Mouse (Mus musculus): ENCODE measurements around the gene Gtsf2. TPM values are rescaled to one million over a fixed set of nuclear protein-coding genes. Genes with fewer than 3 reads are reported as not detected.

Gtsf2 gene
- not detected in 2 replicates for polyA plus RNA-seq (2015; fragmentation: Nextera tagmentation; extraction: Ambion mirVana)

- 54% methylated on average over 3 of the region's 3 CpGs for WGBS
- H3K4me2 ChIP-seq (replicated peaks; ENCODE audit: low read depth), result no peak within 1 kb of the TSS
- H3K4me1 ChIP-seq (replicated peaks; ENCODE audit: control insufficient read depth, insufficient read depth), result no peaks in the 10 kb centered on the region
- TF ChIP-seq EP300 (optimal IDR thresholded peaks at IDR 0.05) (no peak), CTCF (IDR thresholded peaks at IDR 0.05; ENCODE audit: low read depth) (no peak)
- H3K9ac ChIP-seq (ENCODE audit: low read length), result no peak within 1 kb of the TSS
- no peak within 1 kb of the TSS for H3K27ac ChIP-seq (replicated peaks)
- H3K27me3 ChIP-seq (ENCODE audit: control insufficient read depth, insufficient read depth, low read length), result no peaks in the 10 kb centered on the region
- H3K9me3 ChIP-seq (ENCODE audit: control insufficient read depth, low read length), result no peaks in the 10 kb centered on the region
- no peaks in the 10 kb centered on the region for H3K36me3 ChIP-seq (ENCODE audit: control insufficient read depth, insufficient read depth, low read length)
- no peak for DNase-seq (ENCODE audit: low spot score)
- H3K4me3 ChIP-seq (ENCODE audit: low read depth, low read length), result no peak within 1 kb of the TSS
- no peak for ATAC-seq (ENCODE audit: low FRiP score, low TSS enrichment)
Observed at GRCm38 (mm10) chr15:103448369-103448768, at the start of gene Gtsf2. Gene Gtsf2 (minus strand): TSS chr15:103448469.

DNA sequence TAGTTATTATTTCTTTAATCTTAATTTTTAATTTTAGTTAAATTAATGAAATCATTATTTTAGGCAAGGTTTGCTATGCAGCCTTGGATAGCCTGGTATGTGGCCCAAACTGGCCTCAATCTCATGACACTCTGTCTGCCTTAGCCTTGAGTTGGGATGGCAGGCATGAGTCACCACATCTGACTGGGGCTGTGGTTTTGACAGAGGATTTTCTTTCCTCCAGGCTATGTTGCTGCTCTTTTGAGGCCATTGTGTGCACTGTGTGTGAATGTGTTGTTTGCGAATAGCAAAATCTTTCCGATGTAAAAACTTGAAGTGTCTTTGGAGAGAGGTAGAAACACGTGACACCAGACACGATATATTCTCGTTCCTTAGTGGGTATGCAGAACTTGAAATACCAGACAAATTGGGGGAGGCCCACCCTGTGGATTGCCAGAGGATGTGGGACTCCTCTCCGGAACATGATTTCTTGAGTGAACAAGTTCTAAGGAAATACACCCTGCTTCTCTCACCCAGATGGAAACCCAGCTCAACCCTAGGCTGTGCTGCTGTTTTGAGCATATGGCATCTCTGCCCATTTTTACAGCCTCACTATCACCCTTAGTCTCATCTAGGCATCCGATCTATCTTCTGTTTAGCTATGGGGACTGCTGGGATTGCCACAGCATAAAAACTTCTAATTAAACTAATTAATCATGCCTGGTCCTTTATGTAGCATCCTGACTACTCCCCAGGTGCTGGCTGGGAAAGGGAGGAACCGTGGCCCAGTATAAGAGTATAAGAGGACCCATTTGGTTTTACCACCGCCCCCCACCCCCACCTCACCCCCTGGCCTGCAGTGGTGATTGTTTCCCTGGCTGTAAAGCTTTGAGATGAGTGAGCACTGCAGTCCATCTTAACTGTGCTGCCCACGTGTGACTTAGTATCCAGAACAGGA is 48.2 kb upstream of the Gtsf2 start:
- Histone ChIP-seq H3K36me3 (ENCODE audit: control insufficient read depth, insufficient read depth, low read length) (no peaks in the 10 kb centered on the region), H3K9me3 (ENCODE audit: control insufficient read depth, low read length) (no peaks in the 10 kb centered on the region), H3K4me1 (replicated peaks; ENCODE audit: control insufficient read depth, insufficient read depth) (no peaks in the 10 kb centered on the region; the same call in 1 of the 2 replicates), H3K27me3 (ENCODE audit: control insufficient read depth, insufficient read depth, low read length) (no peaks in the 10 kb centered on the region), H3K9ac (ENCODE audit: low read length) (no peak overlapping the region), H3K4me3 (ENCODE audit: low read depth, low read length) (no peak overlapping the region), H3K4me2 (replicated peaks; ENCODE audit: low read depth) (no peak overlapping the region), H3K27ac (replicated peaks) (no peak overlapping the region)
- TF ChIP-seq EP300 (optimal IDR thresholded peaks at IDR 0.05) (no peak), CTCF (IDR thresholded peaks at IDR 0.05; ENCODE audit: low read depth) (no peak)
- WGBS, result 65% methylated on average over 10 of the region's 10 CpGs
- DNase-seq (ENCODE audit: low spot score) (no peak), ATAC-seq (ENCODE audit: low FRiP score, low TSS enrichment) (no peak)

DNA sequence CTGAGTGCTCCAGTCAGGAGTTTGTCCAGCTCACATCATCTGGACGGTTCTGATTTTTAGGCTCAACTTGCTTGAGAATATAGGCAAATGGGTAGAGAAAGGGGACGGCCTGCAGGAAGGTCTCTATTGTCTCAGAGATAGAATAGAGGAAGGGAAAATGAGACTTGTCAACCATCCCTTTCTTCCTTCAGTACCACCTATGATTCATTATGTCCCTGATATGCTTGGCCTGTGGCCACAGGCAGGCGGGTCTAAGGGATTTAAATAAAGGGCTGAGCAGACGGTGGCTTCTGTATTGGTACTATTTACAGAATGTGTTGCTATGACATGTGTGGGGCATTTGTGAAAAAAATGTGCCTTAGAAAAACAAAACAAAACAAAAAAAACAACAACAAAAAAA is 40.1 kb upstream of the Gtsf2 start:
- Histone ChIP-seq H3K4me2 (replicated peaks; ENCODE audit: low read depth) (no peak overlapping the region), H3K27ac (replicated peaks) (0 out of 2 replicates have a peak overlapping the region, but pooled peaks have one; percentile 8), H3K4me1 (replicated peaks; ENCODE audit: control insufficient read depth, insufficient read depth) (0 out of 2 replicates have a peak, but pooled peaks cover 5% of the 10 kb centered on the region), H3K9me3 (ENCODE audit: control insufficient read depth, low read length) (no peaks in the 10 kb centered on the region), H3K9ac (ENCODE audit: low read length) (no peak overlapping the region), H3K36me3 (ENCODE audit: control insufficient read depth, insufficient read depth, low read length) (no peaks in the 10 kb centered on the region), H3K27me3 (ENCODE audit: control insufficient read depth, insufficient read depth, low read length) (no peaks in the 10 kb centered on the region), H3K4me3 (ENCODE audit: low read depth, low read length) (no peak overlapping the region)
- 32% methylated on average over 4 of the region's 4 CpGs for WGBS
- TF ChIP-seq EP300 (optimal IDR thresholded peaks at IDR 0.05), result no peak
- no peak for TF ChIP-seq CTCF (IDR thresholded peaks at IDR 0.05; ENCODE audit: low read depth)
- ATAC-seq (ENCODE audit: low FRiP score, low TSS enrichment), result no peak
- no peak for DNase-seq (ENCODE audit: low spot score)

GRCm38 (mm10) chr15:103486658-103487057 is 38.4 kb upstream of the Gtsf2 start:
- no peak for ATAC-seq (ENCODE audit: low FRiP score, low TSS enrichment)
- no peak overlapping the region for H3K9ac ChIP-seq (ENCODE audit: low read length)
- 47% methylated on average over 1 of the region's 1 CpGs for WGBS
- no peak overlapping the region for H3K27ac ChIP-seq (replicated peaks)
- no peak for DNase-seq (ENCODE audit: low spot score)
- H3K36me3 ChIP-seq (ENCODE audit: control insufficient read depth, insufficient read depth, low read length), result no peaks in the 10 kb centered on the region
- H3K27me3 ChIP-seq (ENCODE audit: control insufficient read depth, insufficient read depth, low read length), result no peaks in the 10 kb centered on the region
- TF ChIP-seq CTCF (IDR thresholded peaks at IDR 0.05; ENCODE audit: low read depth), result no peak
- TF ChIP-seq EP300 (optimal IDR thresholded peaks at IDR 0.05), result no peak
- H3K4me3 ChIP-seq (ENCODE audit: low read depth, low read length), result no peak overlapping the region
- 0 out of 2 replicates have a peak, but pooled peaks cover 5% of the 10 kb centered on the region for H3K4me1 ChIP-seq (replicated peaks; ENCODE audit: control insufficient read depth, insufficient read depth)
- H3K4me2 ChIP-seq (replicated peaks; ENCODE audit: low read depth), result no peak overlapping the region
- H3K9me3 ChIP-seq (ENCODE audit: control insufficient read depth, low read length), result no peaks in the 10 kb centered on the region

DNA sequence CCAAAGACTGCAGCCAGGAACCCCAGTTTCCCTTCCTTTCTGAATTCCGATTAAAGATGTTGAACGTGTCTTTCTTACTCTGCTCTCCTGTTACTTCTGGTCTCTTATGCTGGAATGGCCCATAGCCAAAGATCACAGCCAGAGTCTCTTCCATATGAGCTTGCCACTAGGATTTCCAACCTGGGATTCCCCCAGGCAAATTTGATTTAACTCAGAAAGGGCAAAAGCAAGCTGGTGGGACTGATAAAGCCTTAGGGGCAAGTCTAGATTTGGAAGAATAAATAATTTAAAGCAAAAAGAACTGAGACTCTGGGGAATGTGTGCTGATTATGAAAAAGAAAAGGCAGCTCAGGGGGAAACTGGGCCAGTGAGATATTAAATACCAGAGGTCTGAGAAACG is 36.8 kb upstream of the Gtsf2 start:
- Histone ChIP-seq H3K36me3 (ENCODE audit: control insufficient read depth, insufficient read depth, low read length) (no peaks in the 10 kb centered on the region), H3K4me1 (replicated peaks; ENCODE audit: control insufficient read depth, insufficient read depth) (0 out of 2 replicates have a peak, but pooled peaks cover 5% of the 10 kb centered on the region), H3K4me3 (ENCODE audit: low read depth, low read length) (no peak overlapping the region), H3K9ac (ENCODE audit: low read length) (no peak overlapping the region), H3K27me3 (ENCODE audit: control insufficient read depth, insufficient read depth, low read length) (no peaks in the 10 kb centered on the region), H3K9me3 (ENCODE audit: control insufficient read depth, low read length) (no peaks in the 10 kb centered on the region), H3K4me2 (replicated peaks; ENCODE audit: low read depth) (no peak overlapping the region), H3K27ac (replicated peaks) (no peak overlapping the region)
- TF ChIP-seq CTCF (IDR thresholded peaks at IDR 0.05; ENCODE audit: low read depth) (no peak), EP300 (optimal IDR thresholded peaks at IDR 0.05) (no peak)
- DNase-seq (ENCODE audit: low spot score), result no peak
- ATAC-seq (ENCODE audit: low FRiP score, low TSS enrichment), result no peak
- 61% methylated on average over 3 of the region's 3 CpGs for WGBS

GRCm38 (mm10) chr15:103484490-103484889 is 36.2 kb upstream of the Gtsf2 start:
- DNase-seq (ENCODE audit: low spot score), result no peak
- H3K4me2 ChIP-seq (replicated peaks; ENCODE audit: low read depth), result no peak overlapping the region
- H3K27ac ChIP-seq (replicated peaks), result no peak overlapping the region
- H3K4me1 ChIP-seq (replicated peaks; ENCODE audit: control insufficient read depth, insufficient read depth), result 0 out of 2 replicates have a peak, but pooled peaks cover 5% of the 10 kb centered on the region
- TF ChIP-seq CTCF (IDR thresholded peaks at IDR 0.05; ENCODE audit: low read depth) (no peak), EP300 (optimal IDR thresholded peaks at IDR 0.05) (no peak)
- H3K4me3 ChIP-seq (ENCODE audit: low read depth, low read length), result no peak overlapping the region
- H3K9me3 ChIP-seq (ENCODE audit: control insufficient read depth, low read length), result no peaks in the 10 kb centered on the region
- no peaks in the 10 kb centered on the region for H3K27me3 ChIP-seq (ENCODE audit: control insufficient read depth, insufficient read depth, low read length)
- 66% methylated on average over 2 of the region's 2 CpGs for WGBS
- H3K9ac ChIP-seq (ENCODE audit: low read length), result no peak overlapping the region
- no peak for ATAC-seq (ENCODE audit: low FRiP score, low TSS enrichment)
- no peaks in the 10 kb centered on the region for H3K36me3 ChIP-seq (ENCODE audit: control insufficient read depth, insufficient read depth, low read length)
